Mouse (Mus musculus) testis, adult 2 months (tissue): ENCODE results near the gene Col15a1. TPM values are rescaled to one million over a fixed set of nuclear protein-coding genes. Genes with fewer than 3 reads are reported as not detected.

ENCODE experiments used
- H3K27ac ChIP-seq: fragments of 200-500 bp; 2 replicates; pipeline ENCODE4 v1.5.1; 2012; ENCODE audit warnings: low read depth, low read length; ENCODE audit not compliant: control insufficient read depth, insufficient read depth
- H3K27me3 ChIP-seq: fragments of 200-500 bp; 2 replicates; pipeline ENCODE4 v1.6.1; 2012; ENCODE audit warnings: mild to moderate bottlenecking, low read length, moderate library complexity; ENCODE audit not compliant: control insufficient read depth, insufficient read depth
- H3K36me3 ChIP-seq: fragments of 200-500 bp; 2 replicates; pipeline ENCODE4 v1.6.1; 2012; ENCODE audit warnings: mild to moderate bottlenecking, low read length; ENCODE audit not compliant: control insufficient read depth, insufficient read depth
- H3K4me1 ChIP-seq: fragments of 200-500 bp; 2 replicates; pipeline ENCODE4 v1.6.1; 2012; ENCODE audit warnings: low read length; ENCODE audit not compliant: control insufficient read depth, insufficient read depth
- H3K4me3 ChIP-seq: fragments of 200-500 bp; 2 replicates; pipeline ENCODE4 v1.5.1; 2012; ENCODE audit warnings: low read depth, mild to moderate bottlenecking, low read length, moderate library complexity, mixed read lengths; ENCODE audit not compliant: control insufficient read depth
- CTCF ChIP-seq: fragments of 200-500 bp; IDR thresholded peaks from 2 replicates; pipeline ENCODE4 v1.5.1; 2012; ENCODE audit warnings: low read depth, mild to moderate bottlenecking, inconsistent platforms, low read length, moderate library complexity; ENCODE audit not compliant: control insufficient read depth, insufficient read depth, insufficient replicate concordance
- POLR2A ChIP-seq: fragments of 200-500 bp; IDR thresholded peaks from 2 replicates; pipeline ENCODE4 v1.6.1; 2012; ENCODE audit warnings: low read depth, mild to moderate bottlenecking, inconsistent platforms, low read length, moderate library complexity; ENCODE audit not compliant: control insufficient read depth
- polyA plus RNA-seq: library from polyadenylated mRNA; depleted of rRNA; stranded (reverse); fragments of >200 nt; gene quantifications from 2 replicates; pipeline ENCODE4 v1.2.3, GENCODE M21; 2012

Gene Col15a1
- polyA plus RNA-seq, 1 experiment: 30.0 TPM

GRCm38 (mm10) chr4:47273795-47274194 lies 65.8 kb downstream of the Col15a1 start:
- Histone ChIP-seq H3K27me3 (no peaks in the 10 kb centered on the region), H3K36me3 (no peaks in the 10 kb centered on the region), H3K27ac (no peak overlapping the region), H3K4me3 (no peak overlapping the region), H3K4me1 (no peaks in the 10 kb centered on the region)
- no peak for TF ChIP-seq POLR2A
- TF ChIP-seq CTCF: no peak

DNA sequence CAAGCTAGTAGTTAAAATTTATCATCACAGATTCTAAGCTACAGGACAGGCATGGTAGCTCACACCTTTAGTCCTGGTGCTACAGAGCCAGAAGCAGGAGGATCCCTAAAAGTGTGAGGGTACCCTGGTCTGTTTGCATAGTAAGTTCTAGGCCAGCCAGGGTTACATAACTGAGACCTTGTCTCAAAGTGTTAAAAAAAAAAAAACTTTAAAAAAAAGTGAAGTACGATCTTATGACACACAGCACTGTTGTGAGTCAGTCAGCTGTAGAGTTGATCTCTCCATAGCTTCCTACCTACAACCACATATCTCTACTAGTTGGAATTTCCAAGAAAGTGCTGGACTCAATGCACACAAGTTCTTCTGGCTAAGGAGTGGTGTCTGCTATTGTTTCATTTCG lies 67.0 kb downstream of the Col15a1 start:
- TF ChIP-seq POLR2A: no peak
- no peak for TF ChIP-seq CTCF
- Histone ChIP-seq H3K36me3 (no peaks in the 10 kb centered on the region), H3K4me1 (no peaks in the 10 kb centered on the region), H3K27ac (no peak overlapping the region), H3K4me3 (no peak overlapping the region), H3K27me3 (no peaks in the 10 kb centered on the region)

- TF ChIP-seq POLR2A: no peak
- TF ChIP-seq CTCF: no peak
- Histone ChIP-seq H3K36me3 (no peaks in the 10 kb centered on the region), H3K27ac (no peak overlapping the region), H3K27me3 (no peaks in the 10 kb centered on the region), H3K4me1 (no peaks in the 10 kb centered on the region), H3K4me3 (no peak overlapping the region)
These were observed 70.4 kb downstream of the Col15a1 start for GRCm38 (mm10) chr4:47278397-47278796.

DNA sequence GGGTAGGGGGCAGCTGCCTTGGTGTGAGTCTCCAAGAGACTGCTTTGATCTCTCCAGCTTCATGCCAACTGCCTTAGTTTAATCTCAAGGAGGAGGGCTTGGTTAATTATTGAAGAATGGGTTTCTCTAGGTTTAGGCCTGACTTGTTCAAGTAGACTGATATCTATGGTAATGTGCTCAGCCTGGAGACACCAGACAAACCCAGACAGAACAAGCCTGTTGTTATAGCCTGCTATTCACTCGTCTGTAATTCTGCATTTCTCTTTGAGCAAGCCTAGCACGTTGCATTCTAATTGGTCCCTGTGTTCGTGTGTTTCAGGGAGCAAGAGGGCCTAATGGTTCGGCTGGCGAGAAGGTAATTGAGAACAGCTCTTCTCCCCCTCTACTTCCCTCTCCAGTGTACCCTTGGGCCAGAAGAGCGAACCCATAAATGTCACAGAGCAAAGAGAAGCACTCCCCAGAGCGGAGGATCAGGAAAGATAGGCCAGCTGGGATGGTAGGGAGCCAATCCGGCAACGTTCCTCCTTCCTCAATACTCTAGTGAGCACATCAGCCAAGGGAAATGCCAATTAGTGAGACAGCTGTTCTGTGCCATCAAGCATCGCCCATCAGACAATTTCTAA lies 71.2 kb downstream of the Col15a1 start:
- H3K27ac ChIP-seq: no peak overlapping the region
- no peaks in the 10 kb centered on the region for H3K36me3 ChIP-seq
- H3K27me3 ChIP-seq: no peaks in the 10 kb centered on the region
- no peaks in the 10 kb centered on the region for H3K4me1 ChIP-seq
- H3K4me3 ChIP-seq: no peak overlapping the region
- TF ChIP-seq POLR2A (no peak), CTCF (no peak)

GRCm38 (mm10) chr4:47280126-47280525 lies 72.2 kb downstream of the Col15a1 start:
- TF ChIP-seq CTCF: no peak
- no peak for TF ChIP-seq POLR2A
- Histone ChIP-seq H3K36me3 (no peaks in the 10 kb centered on the region), H3K27me3 (no peaks in the 10 kb centered on the region), H3K4me1 (no peaks in the 10 kb centered on the region), H3K4me3 (no peak overlapping the region), H3K27ac (no peak overlapping the region)

DNA sequence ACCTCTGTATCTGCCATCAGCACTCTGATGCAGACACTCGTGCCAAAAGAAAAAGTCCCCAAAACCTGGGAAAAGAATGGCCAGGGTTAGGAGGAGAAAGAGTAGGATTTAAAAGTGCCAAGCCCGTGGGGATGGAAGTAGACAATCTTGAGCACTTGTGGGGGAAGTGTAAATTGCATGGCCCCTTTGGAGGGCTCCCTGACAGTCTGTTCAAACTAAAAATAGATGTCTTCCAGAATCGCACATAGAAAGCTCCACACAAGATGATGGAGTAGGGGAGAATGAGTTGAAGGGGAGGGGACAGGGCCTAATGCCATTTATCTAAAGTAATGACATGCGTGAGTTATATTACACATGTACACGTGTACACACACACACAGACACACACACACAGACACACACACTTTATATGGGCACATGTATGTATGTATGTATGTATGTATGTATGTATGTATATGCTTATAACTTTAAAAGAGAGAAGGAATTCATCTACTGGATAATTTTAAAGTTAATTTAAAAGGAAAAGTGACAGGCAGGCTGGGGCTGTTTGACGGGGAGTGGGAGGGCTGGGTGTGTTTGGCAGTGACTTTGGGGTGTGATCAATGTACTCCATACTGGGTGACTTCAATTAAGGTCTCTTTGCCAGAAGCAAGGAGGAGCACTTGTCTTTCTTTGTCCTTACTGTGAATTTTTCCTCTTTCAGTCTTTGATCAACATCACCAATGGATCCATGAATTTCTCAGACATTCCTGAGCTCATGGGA lies 74.1 kb downstream of the Col15a1 start:
- Histone ChIP-seq H3K36me3 (no peaks in the 10 kb centered on the region), H3K27me3 (no peaks in the 10 kb centered on the region)

DNA sequence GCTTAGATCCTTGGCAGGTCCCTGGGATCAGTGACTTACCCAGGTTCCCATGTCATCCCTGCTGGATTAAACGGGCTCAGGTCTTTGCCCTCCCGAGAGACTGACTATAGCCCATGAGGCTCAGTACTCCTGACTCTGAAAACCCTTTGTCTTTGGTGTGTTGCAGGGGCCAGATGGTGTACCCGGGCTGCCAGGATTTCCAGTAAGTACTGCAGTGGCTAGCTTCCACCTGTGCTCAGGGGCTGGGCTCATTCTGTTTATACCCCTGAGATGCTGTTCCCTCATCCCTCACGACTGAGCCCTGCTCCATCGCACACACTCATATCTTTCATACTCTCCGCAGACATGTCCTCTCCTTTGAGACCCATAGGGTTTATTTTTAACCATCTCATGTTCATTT lies 76.3 kb downstream of the Col15a1 start:
- H3K4me3 ChIP-seq: no peak overlapping the region
- H3K27ac ChIP-seq: no peak overlapping the region
- H3K4me1 ChIP-seq: no peaks in the 10 kb centered on the region
- no peaks in the 10 kb centered on the region for H3K36me3 ChIP-seq
- H3K27me3 ChIP-seq: no peaks in the 10 kb centered on the region
- TF ChIP-seq CTCF: no peak
- no peak for TF ChIP-seq POLR2A

More for the DNA sequence above, 74.1 kb downstream of the Col15a1 start:
- Histone ChIP-seq H3K4me3 (no peak overlapping the region), H3K4me1 (no peaks in the 10 kb centered on the region), H3K27ac (no peak overlapping the region)
- TF ChIP-seq POLR2A: no peak
- no peak for TF ChIP-seq CTCF
